Mouse (Mus musculus) cerebral cortex, adult 2 months (tissue): ENCODE measurements around the gene Lbhd2.

Experiments
- WGBS: fragments of 180-500 bp; shearing (Covaris S2); methylation state at CpG from one replicate; pipeline ENCODE4 v1.1.7; 2018; 5-methylcytosine and 5-hydroxymethylcytosine counted together

The Lbhd2 gene

GRCm38 (mm10) chr12:111406622-111407021 lies at the start of gene Lbhd2:
Gene Lbhd2 (plus strand): TSS chr12:111406809.
- 3% methylated on average over 24 of the region's 24 CpGs for WGBS

GRCm38 (mm10) chr12:111360671-111361070 lies 45.9 kb upstream of the Lbhd2 start:
- 64% methylated on average over 16 of the region's 16 CpGs for WGBS

DNA sequence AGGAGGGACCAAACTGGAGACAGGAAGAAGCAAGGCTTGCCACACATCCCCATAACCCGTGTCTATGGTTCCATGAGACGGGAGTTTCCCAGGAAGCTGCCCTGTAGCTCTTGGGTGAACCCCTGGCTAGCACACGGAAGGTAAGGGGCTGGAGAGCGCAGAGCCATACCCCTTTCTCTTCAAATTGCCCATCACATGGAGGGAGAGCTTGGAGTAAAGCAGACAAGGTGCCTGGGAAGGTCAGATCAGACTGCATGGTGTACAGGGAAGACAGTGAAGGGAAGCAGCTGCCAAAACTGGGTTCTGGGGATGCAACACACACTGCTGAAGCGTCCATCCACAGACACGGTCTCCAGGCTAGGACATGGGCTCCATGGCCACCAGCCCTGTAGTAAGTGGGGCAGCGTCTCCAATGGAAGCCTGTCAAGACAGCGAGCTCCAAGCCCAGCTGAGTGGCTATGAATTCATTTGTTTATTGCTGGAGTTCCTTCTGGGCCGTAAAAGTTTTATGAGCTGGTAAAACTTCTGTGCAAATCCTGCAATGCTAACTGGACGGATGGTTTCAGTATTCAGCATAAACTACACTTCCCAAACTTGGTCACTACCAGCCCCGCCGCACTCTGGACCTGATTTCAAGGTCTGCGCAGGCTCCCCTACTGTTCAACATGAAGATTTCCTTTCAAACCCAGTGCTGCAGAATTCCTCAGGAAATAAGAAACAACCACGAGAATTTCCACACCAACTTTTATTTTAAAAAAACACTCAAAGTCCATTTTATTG lies 45.1 kb upstream of the Lbhd2 start:
- WGBS: 71% methylated on average over 14 of the region's 14 CpGs

- WGBS: 76% methylated on average over 3 of the region's 3 CpGs
Observed at GRCm38 (mm10) chr12:111364234-111364633, 42.4 kb upstream of the Lbhd2 start.

- whole genome bisulfite sequencing: 50% methylated on average over 7 of the region's 7 CpGs
Observed at GRCm38 (mm10) chr12:111367065-111367464, 39.5 kb upstream of the Lbhd2 start.

DNA sequence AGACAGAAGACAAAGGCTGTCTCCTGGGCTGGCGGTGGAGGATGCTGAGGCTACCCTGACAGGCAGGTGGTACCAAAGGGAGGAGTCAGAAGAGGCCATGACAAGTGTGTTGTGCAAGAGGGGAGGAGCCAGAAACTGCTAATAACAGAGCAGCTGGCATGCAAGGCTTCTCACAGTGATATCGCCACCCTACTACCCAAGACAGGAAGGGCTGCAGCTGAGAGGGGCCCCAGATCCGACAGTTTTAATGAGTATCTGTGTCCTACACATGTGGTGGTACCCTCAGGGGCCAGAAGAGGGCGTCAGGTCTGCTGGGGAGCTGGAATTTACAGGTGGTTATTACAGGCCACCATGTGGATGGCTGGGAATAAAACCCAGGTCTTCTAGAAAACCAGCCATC lies 36.4 kb upstream of the Lbhd2 start:
- 68% methylated on average over 4 of the region's 4 CpGs for WGBS

- 71% methylated on average over 7 of the region's 7 CpGs for WGBS
Observed at GRCm38 (mm10) chr12:111371905-111372304, 34.7 kb upstream of the Lbhd2 start.

GRCm38 (mm10) chr12:111373411-111373810 lies 33.2 kb upstream of the Lbhd2 start:
- 74% methylated on average over 6 of the region's 6 CpGs for WGBS

DNA sequence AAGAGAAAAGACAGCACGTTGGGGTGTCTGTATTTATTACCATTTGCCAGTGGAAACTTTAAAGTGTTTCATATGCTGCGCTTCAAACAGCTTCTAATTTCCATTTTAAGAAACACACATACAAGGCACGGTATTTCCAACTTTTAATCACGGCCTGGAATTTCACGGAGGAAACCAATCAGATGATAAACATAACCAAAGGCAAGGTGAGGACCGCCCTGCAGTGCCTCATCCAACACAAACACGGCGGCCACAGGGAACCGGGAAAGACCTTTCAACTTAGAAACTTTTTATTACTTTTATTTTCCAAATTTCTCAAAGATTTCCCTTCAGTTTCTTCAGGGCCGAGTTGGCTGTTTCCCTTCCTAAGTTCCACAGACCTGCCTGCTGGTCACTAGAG lies 31.9 kb upstream of the Lbhd2 start:
- 34% methylated on average over 10 of the region's 10 CpGs for WGBS

DNA sequence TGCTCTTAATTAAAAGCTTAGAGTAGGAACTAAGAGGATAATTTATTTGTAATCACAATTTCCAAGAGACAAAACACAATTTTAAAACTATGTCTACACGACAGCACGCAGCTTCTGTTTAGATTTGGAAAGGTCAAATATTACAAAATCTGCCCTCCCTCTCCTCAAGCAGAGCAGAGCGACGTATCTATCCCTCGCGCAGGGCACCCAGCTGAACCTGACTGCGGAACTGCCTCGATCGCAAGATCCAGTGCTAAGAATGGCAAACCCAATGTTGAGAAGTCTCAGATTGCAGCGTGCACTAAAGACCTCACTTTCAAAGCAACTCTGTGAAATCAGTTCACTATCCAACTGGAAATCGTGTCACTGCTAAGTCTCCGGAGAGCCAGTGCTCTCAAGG lies 31.1 kb upstream of the Lbhd2 start:
- WGBS: 17% methylated on average over 12 of the region's 12 CpGs

DNA sequence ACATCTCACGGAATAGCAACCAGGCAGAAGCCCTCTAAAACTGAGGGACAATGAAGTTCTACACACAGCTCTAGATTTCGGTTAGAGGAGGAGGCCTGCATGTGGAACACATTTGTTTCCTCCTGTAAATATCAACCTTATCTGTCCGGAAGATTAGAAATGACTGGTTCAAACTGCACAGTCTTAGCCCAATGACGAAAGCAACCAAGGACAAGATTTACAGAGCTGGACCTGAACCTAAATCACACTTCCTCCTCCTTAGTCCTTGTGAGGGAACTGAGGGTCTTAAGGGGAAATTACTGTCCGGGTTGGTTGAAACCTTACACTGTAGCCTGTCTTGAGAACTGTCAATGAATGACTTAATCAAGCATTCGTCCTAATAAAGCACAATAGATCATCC lies 30.6 kb upstream of the Lbhd2 start:
- whole genome bisulfite sequencing: 4% methylated on average over 6 of the region's 6 CpGs

GRCm38 (mm10) chr12:111376826-111377331 lies 29.7 kb upstream of the Lbhd2 start:
- under 1% methylated on average over 48 of the region's 49 CpGs for WGBS

GRCm38 (mm10) chr12:111377376-111377973 lies 29.1 kb upstream of the Lbhd2 start, which contains the start of gene Cdc42bpb:
Gene Cdc42bpb (minus strand): TSS chr12:111377718.
- under 1% methylated on average over 91 of the region's 94 CpGs for WGBS

DNA sequence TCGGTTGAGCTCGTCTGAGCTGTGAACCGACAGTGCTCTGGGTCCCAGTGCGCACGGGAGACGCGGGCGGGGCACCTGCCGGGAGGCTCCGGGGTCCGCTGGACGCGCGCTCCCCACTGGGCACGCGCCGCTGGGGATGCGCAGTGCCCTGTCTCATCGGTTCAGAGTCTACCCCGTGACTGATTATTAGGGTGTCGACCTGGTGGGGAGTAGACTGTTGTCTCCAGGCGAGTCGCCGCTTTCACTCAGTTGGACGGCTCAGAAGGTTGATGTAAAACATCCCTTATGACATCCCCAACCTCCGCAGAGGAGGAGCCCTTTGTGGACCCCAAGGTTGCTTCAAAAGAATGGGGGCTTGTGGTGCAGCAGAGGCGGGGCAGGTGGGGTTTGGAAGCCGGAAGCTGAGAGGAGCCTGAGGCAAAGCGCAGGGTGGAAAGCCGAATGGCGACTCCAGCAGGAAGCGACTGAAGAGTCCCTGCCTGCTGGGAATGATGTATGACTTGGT lies 28.6 kb upstream of the Lbhd2 start:
- WGBS: 0% methylated on average over 32 of the region's 32 CpGs

- WGBS: 73% methylated on average over 12 of the region's 12 CpGs
Observed at GRCm38 (mm10) chr12:111378812-111379211, 27.8 kb upstream of the Lbhd2 start.

- WGBS: 75% methylated on average over 13 of the region's 13 CpGs
Observed at GRCm38 (mm10) chr12:111385883-111386641, 20.5 kb upstream of the Lbhd2 start.

DNA sequence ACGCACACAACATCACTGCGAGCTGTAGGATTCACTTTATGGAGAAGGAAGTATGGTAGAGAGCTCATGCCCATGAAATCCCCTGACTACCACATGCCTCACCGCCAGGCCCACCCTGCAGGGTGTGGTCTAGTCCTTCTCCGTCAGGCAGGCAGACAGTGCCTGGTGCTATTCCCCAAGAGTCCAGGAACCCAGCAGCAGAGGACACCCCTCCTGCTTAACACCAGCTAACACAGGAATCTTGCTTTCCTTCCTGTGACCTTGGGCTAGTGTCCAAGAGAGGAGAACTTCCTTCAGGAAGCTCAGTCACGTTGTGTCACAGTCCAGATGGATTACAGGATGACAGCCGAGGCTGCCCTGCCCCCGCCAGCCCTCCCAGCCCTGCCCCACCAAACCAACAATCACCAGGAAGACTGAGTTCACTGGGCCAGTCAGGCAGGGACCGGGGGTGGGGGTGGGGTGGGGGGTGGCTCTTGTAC lies 19.9 kb upstream of the Lbhd2 start:
- 46% methylated on average over 8 of the region's 8 CpGs for WGBS

DNA sequence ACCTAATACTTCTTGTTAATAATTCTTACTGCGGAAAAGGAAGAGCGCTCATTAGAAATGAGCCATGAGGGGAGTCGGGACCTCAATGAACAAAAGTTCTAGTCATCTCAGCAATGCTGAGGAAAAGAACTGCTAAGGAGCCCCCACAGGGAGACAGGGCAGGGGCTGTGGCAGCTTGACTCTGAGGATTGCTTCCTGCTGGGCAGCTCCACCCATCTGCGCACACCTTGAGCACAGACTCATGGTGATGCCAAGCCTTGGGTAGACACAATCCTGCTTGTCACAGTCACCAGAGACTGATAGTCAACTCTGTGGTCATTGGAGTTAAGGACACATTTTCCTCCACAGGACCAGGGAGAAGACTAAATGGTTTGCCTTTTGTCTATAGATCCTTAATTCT lies 19.5 kb upstream of the Lbhd2 start:
- 82% methylated on average over 4 of the region's 4 CpGs for WGBS

DNA sequence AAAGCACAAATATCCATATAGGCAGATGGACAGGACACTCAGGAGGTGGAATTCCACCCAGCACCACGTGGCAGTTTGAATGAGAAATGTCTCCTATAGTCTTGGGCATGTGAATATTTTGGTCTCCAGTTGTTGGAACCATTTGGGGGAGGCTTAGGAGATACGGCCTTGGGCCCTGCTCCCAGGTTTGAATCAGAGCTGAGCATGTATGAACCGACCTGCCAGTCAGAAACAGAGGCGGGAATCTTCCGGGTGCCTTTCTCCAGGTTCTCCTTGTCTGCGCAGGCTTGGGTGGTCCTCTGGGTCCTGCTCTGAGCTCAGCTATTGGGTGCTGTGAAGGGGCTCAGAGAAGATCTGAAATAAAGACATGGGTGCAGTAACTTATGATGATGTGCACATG lies 12.6 kb upstream of the Lbhd2 start:
- WGBS: 89% methylated on average over 6 of the region's 6 CpGs

DNA sequence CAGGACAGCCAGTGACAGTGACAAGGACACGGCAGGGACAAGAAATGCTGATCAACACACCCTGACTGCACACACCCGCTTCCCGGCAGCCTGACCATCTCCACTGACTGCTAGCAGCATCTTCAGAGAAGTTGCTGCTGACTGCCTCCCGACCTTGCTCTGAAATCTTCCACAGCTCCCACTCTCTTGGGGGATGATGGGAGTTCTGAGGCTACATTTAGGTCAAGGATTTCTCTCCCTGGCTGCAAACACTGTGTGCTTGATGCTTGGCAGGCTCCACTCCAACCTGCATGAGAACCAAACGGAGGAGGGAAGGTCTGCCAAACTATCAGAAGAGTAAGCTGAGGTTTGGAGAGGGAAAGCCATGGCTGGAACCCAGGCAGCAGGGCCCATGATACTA lies 9.6 kb upstream of the Lbhd2 start:
- WGBS: 57% methylated on average over 5 of the region's 5 CpGs

GRCm38 (mm10) chr12:111401454-111402184 lies 5.0 kb upstream of the Lbhd2 start:
- WGBS: 30% methylated on average over 15 of the region's 15 CpGs
